Mouse (Mus musculus) ES-CJ7 (cell line): ENCODE measurements around the gene Dync2li1.

Source experiments
- DNase-seq: peaks from one replicate; pipeline ENCODE4 v3.0.0; 2011; ENCODE audit warnings: low read depth, low spot score

Dync2li1 gene

DNA sequence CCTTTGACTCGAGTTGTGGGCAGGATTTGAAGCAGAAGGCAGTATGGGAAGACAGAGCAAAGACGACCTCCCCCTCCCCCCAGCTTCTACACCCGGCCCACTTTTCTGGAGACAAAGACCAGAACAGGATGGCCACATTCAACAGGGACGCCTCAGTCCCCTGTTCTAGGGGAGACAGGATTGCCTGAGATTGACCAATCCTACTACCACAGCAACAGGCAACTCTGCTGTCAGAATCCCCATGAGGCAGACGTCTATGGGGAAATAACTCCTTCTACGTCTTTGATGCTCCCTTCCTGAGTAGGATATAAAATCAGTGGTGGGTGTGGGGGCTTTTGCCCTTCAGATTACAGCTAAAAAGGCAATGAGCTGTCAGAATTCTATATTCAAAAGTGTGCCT is 58.0 kb downstream of the Dync2li1 start:
- DNase-seq: no peak

- DNase-seq: no peak
Measured at GRCm38 (mm10) chr17:84685286-84685685, 59.0 kb downstream of the Dync2li1 start.

DNA sequence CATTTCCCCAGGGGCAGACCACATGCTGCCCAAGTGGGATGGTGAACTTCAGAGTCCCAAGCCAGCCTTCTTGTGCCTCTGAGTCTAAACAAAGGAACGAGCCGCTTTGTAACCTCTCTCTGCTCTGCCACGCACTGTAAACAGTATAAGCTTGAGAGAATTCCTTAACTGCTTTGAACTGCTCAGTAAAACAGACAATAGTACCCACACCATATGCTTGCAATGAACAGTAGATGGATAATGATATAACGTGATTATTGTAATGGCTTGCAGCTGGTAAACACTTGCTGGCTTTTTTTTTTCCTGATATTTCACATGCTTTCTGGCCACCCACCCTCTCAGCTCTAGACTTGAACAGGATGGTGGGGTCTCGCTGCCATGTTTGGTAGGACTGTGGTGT is 61.7 kb downstream of the Dync2li1 start:
- DNase-seq: no peak

DNA sequence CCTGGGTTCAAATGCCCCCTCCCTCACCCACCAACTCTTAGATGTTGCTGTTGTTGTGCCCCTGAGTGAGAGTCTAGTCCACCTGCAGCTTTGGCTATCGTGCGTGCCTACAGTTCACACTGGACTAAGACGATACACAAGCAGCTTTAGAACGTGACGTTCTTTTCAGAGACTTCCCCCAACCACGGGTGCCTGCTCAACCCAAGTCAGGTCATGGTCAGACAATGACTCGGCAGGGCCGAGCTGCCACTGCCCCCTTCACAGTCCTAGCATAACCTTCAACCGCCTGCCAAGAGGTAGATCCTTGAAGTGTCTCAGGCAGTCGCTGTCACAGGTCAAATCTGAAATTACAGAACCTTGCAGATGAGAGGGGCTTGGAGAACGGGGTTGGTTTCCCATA is 62.5 kb downstream of the Dync2li1 start:
- no peak for DNase-seq

GRCm38 (mm10) chr17:84689316-84689715 is 63.0 kb downstream of the Dync2li1 start:
- no peak for DNase-seq

- no peak for DNase-seq
Measured at GRCm38 (mm10) chr17:84690111-84690510, 63.8 kb downstream of the Dync2li1 start.

GRCm38 (mm10) chr17:84693741-84694140 is 67.4 kb downstream of the Dync2li1 start:
- no peak for DNase-seq

- DNase-seq: no peak
Measured at GRCm38 (mm10) chr17:84696537-84696936, 70.2 kb downstream of the Dync2li1 start.

- DNase-seq: peak; percentile 56
Measured at GRCm38 (mm10) chr17:84698727-84699126, 72.4 kb downstream of the Dync2li1 start.
